8 mouse cellular contexts compared by ENCODE assay signal in genomic region chr13:54565594-54566345, GRCm38 (mm10). TPM values are rescaled to one million over a fixed set of nuclear protein-coding genes. Genes with fewer than 3 reads are reported as not detected.
DNase-seq lines count a peak whose midpoint lies in the region; ATAC-seq and TF ChIP-seq lines count a peak whose summit lies in the region.

No protein-coding gene starts in this region.

- TF ChIP-seq POLR2A in olfactory bulb, adult 2 months (IDR thresholded peaks at IDR 0.05; ENCODE audit: insufficient read depth, low read depth, low read length), result no peak

- H3K9ac ChIP-seq in embryonic facial prominence, embryonic 12.5 days, result no peak overlapping the region
- H3K9ac ChIP-seq in heart, embryonic 14.5 days (ENCODE audit: low read length), result peak overlapping the region; percentile 98

- H3K4me2 ChIP-seq in embryonic facial prominence, embryonic 12.5 days (replicated peaks), result peak overlapping the region; percentile 92
- peak overlapping the region; percentile 87 for H3K4me2 ChIP-seq in heart, embryonic 14.5 days (ENCODE audit: low read length)

- H3K27me3 ChIP-seq in embryonic facial prominence, embryonic 12.5 days, result no peaks in the 10 kb centered on the region
- H3K27me3 ChIP-seq in heart, embryonic 14.5 days (ENCODE audit: control insufficient read depth, insufficient read depth, low read length), result no peaks in the 10 kb centered on the region

- WGBS in embryonic facial prominence, embryonic 12.5 days, result 38% methylated on average over 8 of the region's 8 CpGs
- WGBS in heart, embryonic 14.5 days, result 46% methylated on average over 8 of the region's 8 CpGs
- WGBS in olfactory bulb, adult 2 months, result 33% methylated on average over 8 of the region's 8 CpGs

- ATAC-seq in embryonic facial prominence, embryonic 12.5 days (ENCODE audit: insufficient number of reproducible peaks, insufficient read depth, low FRiP score, low TSS enrichment), result no peak
- ATAC-seq in heart, embryonic 14.5 days (ENCODE audit: insufficient number of reproducible peaks, insufficient read depth, low FRiP score, low read depth), result 0 out of 2 replicates have a peak, but pooled peaks have one; percentile 5

- TF ChIP-seq CTCF in olfactory bulb, adult 2 months (IDR thresholded peaks at IDR 0.05; ENCODE audit: insufficient read depth, low read depth, low read length), result peak; percentile 32; the same call in 1 of the 2 replicates

- DNase-seq in 3T3-L1 (ENCODE audit: low read depth, low spot score), result peak; percentile 61
- DNase-seq in MEL-GATA-1-ER (ENCODE audit: extremely low read depth, low read depth), result peak; percentile 71
- DNase-seq in kidney, postnatal 10 days, result peak; percentile 75
- DNase-seq in lung, adult 18-20 months, result peak; percentile 56 to 69
- DNase-seq in Muller cell, postnatal 12 days (ENCODE audit: inconsistent ontology term), result no peak

- H3K36me3 ChIP-seq in embryonic facial prominence, embryonic 12.5 days, result peaks cover 24% of the 10 kb centered on the region
- peaks cover 29% of the 10 kb centered on the region for H3K36me3 ChIP-seq in heart, embryonic 14.5 days (ENCODE audit: control insufficient read depth, insufficient read depth, low read length)

- H3K9me3 ChIP-seq in embryonic facial prominence, embryonic 12.5 days, result no peaks in the 10 kb centered on the region
- no peaks in the 10 kb centered on the region for H3K9me3 ChIP-seq in heart, embryonic 14.5 days (ENCODE audit: control insufficient read depth, low read length)

- H3K4me3 ChIP-seq in embryonic facial prominence, embryonic 12.5 days, result peak overlapping the region; percentile 99
- peak overlapping the region; percentile 85 to 97 for H3K4me3 ChIP-seq in heart, embryonic 14.5 days (ENCODE audit: control insufficient read depth in 1 of 2, insufficient read depth in 1 of 2, low read depth in 1 of 2, low read length in 2 of 2)
- peak overlapping the region; percentile 89 for H3K4me3 ChIP-seq in olfactory bulb, adult 2 months (ENCODE audit: insufficient read depth, low read depth, low read length)

- no peak overlapping the region for H3K27ac ChIP-seq in embryonic facial prominence, embryonic 12.5 days
- H3K27ac ChIP-seq in heart, embryonic 14.5 days (replicated peaks in 1 of 2; ENCODE audit: control insufficient read depth in 1 of 2, insufficient read depth in 1 of 2, low read depth in 2 of 2, low read length in 2 of 2), result peak overlapping the region; percentile 57 to 68; a peak in 3 of 4 replicates
- peak overlapping the region; percentile 68 for H3K27ac ChIP-seq in olfactory bulb, adult 2 months (ENCODE audit: insufficient read depth, low read depth, low read length)

- H3K4me1 ChIP-seq in embryonic facial prominence, embryonic 12.5 days, result peaks cover 7% of the 10 kb centered on the region; the same call in 1 of the 2 replicates
- peaks cover 9 to 11% of the 10 kb centered on the region in 2 experiments for H3K4me1 ChIP-seq in heart, embryonic 14.5 days (ENCODE audit: control insufficient read depth in 2 of 2, insufficient read depth in 2 of 2, low read length in 2 of 2)
- peaks cover 3% of the 10 kb centered on the region; the same call in 1 of the 2 replicates for H3K4me1 ChIP-seq in olfactory bulb, adult 2 months (ENCODE audit: control insufficient read depth, insufficient read depth, low read length)

RNA-seq across cellular contexts. Expression of gene 4833439L19Rik, which starts 0.5 kb away (rescaled TPM):
- polyA plus RNA-seq in embryonic facial prominence, embryonic 12.5 days (2016; fragmentation: Nextera tagmentation; extraction: Ambion mirVana), result 168 and 169 TPM in 2 replicates
- polyA plus RNA-seq in heart, embryonic 14.5 days (2014; fragmentation: Nextera tagmentation; extraction: Ambion mirVana), result 123 and 128 TPM in 2 replicates
- polyA plus RNA-seq in olfactory bulb, adult 2 months (2012; ENCODE audit: insufficient read depth, insufficient read length, low replicate concordance, missing spikeins), result not detected in 2 replicates

RNA-seq across cellular contexts. Expression of gene Arl10, which starts 9.0 kb away (rescaled TPM):
- polyA plus RNA-seq in embryonic facial prominence, embryonic 12.5 days (2016; fragmentation: Nextera tagmentation; extraction: Ambion mirVana), result 35.9 and 36.8 TPM in 2 replicates
- polyA plus RNA-seq in heart, embryonic 14.5 days (2014; fragmentation: Nextera tagmentation; extraction: Ambion mirVana), result 16.1 and 19.2 TPM in 2 replicates
- not detected in 2 replicates for polyA plus RNA-seq in olfactory bulb, adult 2 months (2012; ENCODE audit: insufficient read depth, insufficient read length, low replicate concordance, missing spikeins)

RNA-seq across cellular contexts. Expression of gene Nop16, which starts 24.1 kb away (rescaled TPM):
- polyA plus RNA-seq in embryonic facial prominence, embryonic 12.5 days (2016; fragmentation: Nextera tagmentation; extraction: Ambion mirVana), result 84.7 and 85.7 TPM in 2 replicates
- polyA plus RNA-seq in heart, embryonic 14.5 days (2014; fragmentation: Nextera tagmentation; extraction: Ambion mirVana), result 46.5 and 48.9 TPM in 2 replicates
- not detected in 2 replicates for polyA plus RNA-seq in olfactory bulb, adult 2 months (2012; ENCODE audit: insufficient read depth, insufficient read length, low replicate concordance, missing spikeins)

RNA-seq across cellular contexts. Expression of gene Higd2a, which starts 24.2 kb away (rescaled TPM):
- 170 and 175 TPM in 2 replicates for polyA plus RNA-seq in embryonic facial prominence, embryonic 12.5 days (2016; fragmentation: Nextera tagmentation; extraction: Ambion mirVana)
- polyA plus RNA-seq in heart, embryonic 14.5 days (2014; fragmentation: Nextera tagmentation; extraction: Ambion mirVana), result 318 and 319 TPM in 2 replicates
- not detected in 2 replicates for polyA plus RNA-seq in olfactory bulb, adult 2 months (2012; ENCODE audit: insufficient read depth, insufficient read length, low replicate concordance, missing spikeins)

RNA-seq across cellular contexts. Expression of gene Cltb, which starts 45.4 kb away (rescaled TPM):
- polyA plus RNA-seq in embryonic facial prominence, embryonic 12.5 days (2016; fragmentation: Nextera tagmentation; extraction: Ambion mirVana), result 27.5 and 28.0 TPM in 2 replicates
- polyA plus RNA-seq in heart, embryonic 14.5 days (2014; fragmentation: Nextera tagmentation; extraction: Ambion mirVana), result 37.9 and 45.0 TPM in 2 replicates
- not detected in 2 replicates for polyA plus RNA-seq in olfactory bulb, adult 2 months (2012; ENCODE audit: insufficient read depth, insufficient read length, low replicate concordance, missing spikeins)

Comparison
In these comparisons a context has a peak if more than half of its experiments do, and no peak if none do; other contexts are left out.
1. RNA of gene Arl10, which starts 9.0 kb away (polyA plus RNA-seq): 35.9 to 36.8 TPM in embryonic facial prominence, embryonic 12.5 days and 16.1 to 19.2 TPM in heart, embryonic 14.5 days; not detected in olfactory bulb, adult 2 months; every median in the first group is over 10 times any median in the second.
2. RNA of gene Nop16, which starts 24.1 kb away (polyA plus RNA-seq): 84.7 to 85.7 TPM in embryonic facial prominence, embryonic 12.5 days and 46.5 to 48.9 TPM in heart, embryonic 14.5 days; not detected in olfactory bulb, adult 2 months; every median in the first group is over 10 times any median in the second.
3. Peak in every context shown above with its lines, with median percentiles within 50 percentile points of each other: H3K4me3 ChIP-seq.